Mouse (Mus musculus): ENCODE results near the gene Klhl29.

Klhl29 gene

GRCm38 (mm10) chr12:5303100-5303499 is 72.4 kb downstream of the Klhl29 start:
- no peaks in the 10 kb centered on the region for H3K9me3 ChIP-seq (ENCODE audit: low read length)
- H3K4me1 ChIP-seq (replicated peaks; ENCODE audit: low read depth, low read length): no peaks in the 10 kb centered on the region
- H3K4me3 ChIP-seq (replicated peaks; ENCODE audit: low read length): no peak overlapping the region
- H3K36me3 ChIP-seq (ENCODE audit: insufficient read depth, low read length): no peaks in the 10 kb centered on the region
- peaks cover 6% of the 10 kb centered on the region for H3K27me3 ChIP-seq (ENCODE audit: insufficient read depth, low read length)
- no peak for TF ChIP-seq POU5F1 (IDR thresholded peaks at IDR 0.05; ENCODE audit: borderline replicate concordance, low read length)
- no peak for TF ChIP-seq NANOG (IDR thresholded peaks at IDR 0.05; ENCODE audit: borderline replicate concordance, low read length)
- no peak for TF ChIP-seq CTCF (conservative IDR thresholded peaks at IDR 0.05; ENCODE audit: low read length)

- Histone ChIP-seq H3K4me3 (replicated peaks; ENCODE audit: low read length) (no peak overlapping the region), H3K9me3 (ENCODE audit: low read length) (no peaks in the 10 kb centered on the region), H3K36me3 (ENCODE audit: insufficient read depth, low read length) (no peaks in the 10 kb centered on the region), H3K27me3 (ENCODE audit: insufficient read depth, low read length) (peaks cover 6% of the 10 kb centered on the region), H3K4me1 (replicated peaks; ENCODE audit: low read depth, low read length) (no peaks in the 10 kb centered on the region)
- TF ChIP-seq POU5F1 (IDR thresholded peaks at IDR 0.05; ENCODE audit: borderline replicate concordance, low read length): no peak
- TF ChIP-seq CTCF (conservative IDR thresholded peaks at IDR 0.05; ENCODE audit: low read length): no peak
- no peak for TF ChIP-seq NANOG (IDR thresholded peaks at IDR 0.05; ENCODE audit: borderline replicate concordance, low read length)
Measured at GRCm38 (mm10) chr12:5301841-5302240, 73.6 kb downstream of the Klhl29 start.

GRCm38 (mm10) chr12:5296422-5296821 is 79.1 kb downstream of the Klhl29 start:
- Histone ChIP-seq H3K4me1 (replicated peaks; ENCODE audit: low read depth, low read length) (0 out of 2 replicates have a peak, but pooled peaks cover 5% of the 10 kb centered on the region), H3K27me3 (ENCODE audit: insufficient read depth, low read length) (no peaks in the 10 kb centered on the region), H3K4me3 (replicated peaks; ENCODE audit: low read length) (no peak overlapping the region), H3K9me3 (ENCODE audit: low read length) (no peaks in the 10 kb centered on the region), H3K36me3 (ENCODE audit: insufficient read depth, low read length) (no peaks in the 10 kb centered on the region)
- no peak for TF ChIP-seq NANOG (IDR thresholded peaks at IDR 0.05; ENCODE audit: borderline replicate concordance, low read length)
- no peak for TF ChIP-seq POU5F1 (IDR thresholded peaks at IDR 0.05; ENCODE audit: borderline replicate concordance, low read length)
- no peak for TF ChIP-seq CTCF (conservative IDR thresholded peaks at IDR 0.05; ENCODE audit: low read length)

- H3K27me3 ChIP-seq (ENCODE audit: insufficient read depth, low read length): no peaks in the 10 kb centered on the region
- TF ChIP-seq NANOG (IDR thresholded peaks at IDR 0.05; ENCODE audit: borderline replicate concordance, low read length): no peak
- no peak for TF ChIP-seq CTCF (conservative IDR thresholded peaks at IDR 0.05; ENCODE audit: low read length)
- no peak for TF ChIP-seq POU5F1 (IDR thresholded peaks at IDR 0.05; ENCODE audit: borderline replicate concordance, low read length)
- 0 out of 2 replicates have a peak, but pooled peaks cover 5% of the 10 kb centered on the region for H3K4me1 ChIP-seq (replicated peaks; ENCODE audit: low read depth, low read length)
- no peaks in the 10 kb centered on the region for H3K36me3 ChIP-seq (ENCODE audit: insufficient read depth, low read length)
- H3K4me3 ChIP-seq (replicated peaks; ENCODE audit: low read length): no peak overlapping the region
- no peaks in the 10 kb centered on the region for H3K9me3 ChIP-seq (ENCODE audit: low read length)
Measured at GRCm38 (mm10) chr12:5292316-5292715, 83.2 kb downstream of the Klhl29 start.

- Histone ChIP-seq H3K9me3 (ENCODE audit: low read length) (no peaks in the 10 kb centered on the region), H3K4me3 (replicated peaks; ENCODE audit: low read length) (no peak overlapping the region), H3K27me3 (ENCODE audit: insufficient read depth, low read length) (no peaks in the 10 kb centered on the region), H3K36me3 (ENCODE audit: insufficient read depth, low read length) (no peaks in the 10 kb centered on the region), H3K4me1 (replicated peaks; ENCODE audit: low read depth, low read length) (no peaks in the 10 kb centered on the region)
- TF ChIP-seq CTCF (conservative IDR thresholded peaks at IDR 0.05; ENCODE audit: low read length) (no peak), NANOG (IDR thresholded peaks at IDR 0.05; ENCODE audit: borderline replicate concordance, low read length) (no peak), POU5F1 (IDR thresholded peaks at IDR 0.05; ENCODE audit: borderline replicate concordance, low read length) (no peak)
Measured at GRCm38 (mm10) chr12:5285579-5285978, 89.9 kb downstream of the Klhl29 start.

GRCm38 (mm10) chr12:5284961-5285360 is 90.5 kb downstream of the Klhl29 start:
- Histone ChIP-seq H3K4me3 (replicated peaks; ENCODE audit: low read length) (no peak overlapping the region), H3K9me3 (ENCODE audit: low read length) (no peaks in the 10 kb centered on the region), H3K36me3 (ENCODE audit: insufficient read depth, low read length) (no peaks in the 10 kb centered on the region), H3K4me1 (replicated peaks; ENCODE audit: low read depth, low read length) (no peaks in the 10 kb centered on the region), H3K27me3 (ENCODE audit: insufficient read depth, low read length) (peaks cover under 1% of the 10 kb centered on the region; the same call in 1 of the 2 replicates)
- TF ChIP-seq CTCF (conservative IDR thresholded peaks at IDR 0.05; ENCODE audit: low read length) (no peak), NANOG (IDR thresholded peaks at IDR 0.05; ENCODE audit: borderline replicate concordance, low read length) (no peak), POU5F1 (IDR thresholded peaks at IDR 0.05; ENCODE audit: borderline replicate concordance, low read length) (no peak)

GRCm38 (mm10) chr12:5283654-5284053 is 91.8 kb downstream of the Klhl29 start:
- TF ChIP-seq NANOG (IDR thresholded peaks at IDR 0.05; ENCODE audit: borderline replicate concordance, low read length) (no peak), POU5F1 (IDR thresholded peaks at IDR 0.05; ENCODE audit: borderline replicate concordance, low read length) (no peak)
- Histone ChIP-seq H3K27me3 (ENCODE audit: insufficient read depth, low read length) (peaks cover 5% of the 10 kb centered on the region), H3K36me3 (ENCODE audit: insufficient read depth, low read length) (no peaks in the 10 kb centered on the region), H3K9me3 (ENCODE audit: low read length) (no peaks in the 10 kb centered on the region), H3K4me1 (replicated peaks; ENCODE audit: low read depth, low read length) (no peaks in the 10 kb centered on the region), H3K4me3 (replicated peaks; ENCODE audit: low read length) (no peak overlapping the region)

GRCm38 (mm10) chr12:5282611-5283010 is 92.9 kb downstream of the Klhl29 start:
- TF ChIP-seq CTCF (conservative IDR thresholded peaks at IDR 0.05; ENCODE audit: low read length): no peak

GRCm38 (mm10) chr12:5279873-5280272 is 95.6 kb downstream of the Klhl29 start:
- Histone ChIP-seq H3K9me3 (ENCODE audit: low read length) (no peaks in the 10 kb centered on the region), H3K4me3 (replicated peaks; ENCODE audit: low read length) (no peak overlapping the region), H3K4me1 (replicated peaks; ENCODE audit: low read depth, low read length) (peaks cover 3% of the 10 kb centered on the region; the same call in 1 of the 2 replicates), H3K27me3 (ENCODE audit: insufficient read depth, low read length) (peaks cover 5% of the 10 kb centered on the region), H3K36me3 (ENCODE audit: insufficient read depth, low read length) (no peaks in the 10 kb centered on the region)
- TF ChIP-seq NANOG (IDR thresholded peaks at IDR 0.05; ENCODE audit: borderline replicate concordance, low read length): no peak
- no peak for TF ChIP-seq POU5F1 (IDR thresholded peaks at IDR 0.05; ENCODE audit: borderline replicate concordance, low read length)
- no peak for TF ChIP-seq CTCF (conservative IDR thresholded peaks at IDR 0.05; ENCODE audit: low read length)

More at GRCm38 (mm10) chr12:5282611-5283010, 92.9 kb downstream of the Klhl29 start:
- H3K9me3 ChIP-seq (ENCODE audit: low read length): no peaks in the 10 kb centered on the region
- H3K4me1 ChIP-seq (replicated peaks; ENCODE audit: low read depth, low read length): peaks cover 3% of the 10 kb centered on the region; the same call in 1 of the 2 replicates
- H3K4me3 ChIP-seq (replicated peaks; ENCODE audit: low read length): no peak overlapping the region
- peaks cover 5% of the 10 kb centered on the region for H3K27me3 ChIP-seq (ENCODE audit: insufficient read depth, low read length)
- no peaks in the 10 kb centered on the region for H3K36me3 ChIP-seq (ENCODE audit: insufficient read depth, low read length)

Measured in E14TG2a.4 (cell line).